Comparison of ENCODE assay signal across 9 mouse cellular contexts in genomic region chr12:82588017-82588416, GRCm38 (mm10). TPM values are rescaled to one million over a fixed set of nuclear protein-coding genes. Genes with fewer than 3 reads are reported as not detected.
DNase-seq lines count a peak whose midpoint lies in the region; ATAC-seq lines count a peak whose summit lies in the region.
"Had no signal": no experiment of that assay in that cellular context is flagged by ENCODE, and none has a peak within 500 bp of the region (broad histone marks: within the 10 kb centered on the region; RNA-seq: fewer than 3 reads in every experiment).

TSS of gene Rgs6 (plus strand) at chr12:82588292.

- peak; percentile 13 for DNase-seq in kidney, adult 18-20 months
- no peak for DNase-seq in kidney, postnatal 10 days
- DNase-seq in heart, postnatal 4 days = no peak
- DNase-seq in left cerebral cortex, postnatal 25 days (ENCODE audit: low spot score in 2 of 2) = no peak
- no peak for DNase-seq in right cerebral cortex, adult 2 months (ENCODE audit: low spot score in 2 of 2)
- DNase-seq in cerebellum, adult 11 months = no peak
- DNase-seq: gastrocnemius, postnatal 14 days had no signal

- 86% methylated on average over 2 of the region's 2 CpGs for WGBS in heart, embryonic 15.5 days

- no peak within 1 kb of the TSS for H3K9ac ChIP-seq in heart, embryonic 15.5 days
- H3K9ac ChIP-seq: lung, embryonic 15.5 days had no signal

- H3K4me3 ChIP-seq in heart, embryonic 15.5 days = 0 out of 2 replicates have a peak within 1 kb of the TSS, but pooled peaks have one; percentile 11
- H3K4me3 ChIP-seq: lung, embryonic 15.5 days had no signal

- no peak within 1 kb of the TSS for H3K27ac ChIP-seq in heart, embryonic 15.5 days
- H3K27ac ChIP-seq: lung, embryonic 15.5 days had no signal

- no peaks in the 10 kb centered on the region for H3K9me3 ChIP-seq in heart, embryonic 15.5 days (replicated peaks)
- H3K9me3 ChIP-seq: lung, embryonic 15.5 days had no signal

- H3K27me3 ChIP-seq in heart, embryonic 15.5 days = no peaks in the 10 kb centered on the region
- H3K27me3 ChIP-seq: lung, embryonic 15.5 days had no signal

- H3K4me2 ChIP-seq in heart, embryonic 15.5 days = peak within 1 kb of the TSS; percentile 52
- H3K4me2 ChIP-seq: lung, embryonic 15.5 days had no signal

- no peaks in the 10 kb centered on the region for H3K36me3 ChIP-seq in heart, embryonic 15.5 days
- H3K36me3 ChIP-seq: lung, embryonic 15.5 days had no signal

- intact Hi-C loops in left cerebral cortex, postnatal 25 days (cut with DNase I) = loop anchor here (5.0 kb wide), 2 partner anchors 46 to 86 kb away; no protein-coding TSS in a partner anchor

- ATAC-seq in heart, embryonic 15.5 days (replicated peaks; ENCODE audit: insufficient number of reproducible peaks, insufficient read depth, low FRiP score, low read depth) = no peak

- H3K4me1 ChIP-seq in heart, embryonic 15.5 days (replicated peaks) = peaks cover 6% of the 10 kb centered on the region

RNA-seq across cellular contexts. Expression of gene Rgs6, which starts in this region (rescaled TPM):
- polyA plus RNA-seq in heart, embryonic 15.5 days (2015; fragmentation: Nextera tagmentation; extraction: Ambion mirVana) = 11.2 and 12.3 TPM in 2 replicates
- total RNA-seq in heart, postnatal 4 days (2021) = 10 to 100 TPM; 20.8 to 21.5 TPM
- 10 to 100 TPM; 79.3 to 85.9 TPM for total RNA-seq in left cerebral cortex, postnatal 25 days (2021)
